Mouse (Mus musculus): ENCODE data around the gene Arhgap10. TPM values are rescaled to one million over a fixed set of nuclear protein-coding genes. Genes with fewer than 3 reads are reported as not detected.
A peak's percentile ranks its signal among the peaks of the same experiment; 100 is the strongest.

Arhgap10 gene
- polyA plus RNA-seq, 1 experiment from 2014 or later = 16.0 TPM

DNA sequence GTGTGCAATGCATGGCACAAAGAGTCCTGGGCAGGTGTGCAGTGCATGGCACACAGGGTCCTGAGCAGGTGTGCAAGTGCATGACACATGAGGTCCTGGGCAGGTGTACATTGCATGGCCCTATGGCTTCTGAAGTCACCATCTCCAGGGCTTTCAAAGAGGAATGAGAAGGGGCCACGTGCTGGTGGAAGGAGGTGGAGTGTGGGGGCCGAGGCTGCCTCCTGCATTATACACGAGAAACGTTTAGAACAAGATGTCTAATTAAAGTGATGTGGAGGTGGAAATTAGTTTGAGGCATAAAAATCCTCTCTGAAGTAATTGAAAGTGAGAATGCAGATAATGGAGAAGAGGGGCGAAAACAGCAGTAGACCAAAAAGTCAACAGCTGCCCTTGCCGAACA is 93.9 kb downstream of the Arhgap10 start:
- Histone ChIP-seq H3K4me3 (no peak overlapping the region), H3K27me3 (ENCODE audit: insufficient read depth, poor library complexity, severe bottlenecking) (no peaks in the 10 kb centered on the region), H3K9me3 (no peaks in the 10 kb centered on the region), H3K4me1 (replicated peaks) (peaks cover 11% of the 10 kb centered on the region; the same call in 1 of the 2 replicates), H3K36me3 (no peaks in the 10 kb centered on the region), H3K27ac (no peak overlapping the region)
- WGBS = 89% methylated on average over 5 of the region's 6 CpGs
- DNase-seq (ENCODE audit: low spot score) = no peak

GRCm38 (mm10) chr8:77422632-77423252 is 95.0 kb downstream of the Arhgap10 start:
- DNase-seq (ENCODE audit: low spot score) = no peak
- no peaks in the 10 kb centered on the region for H3K36me3 ChIP-seq
- no peaks in the 10 kb centered on the region for H3K27me3 ChIP-seq (ENCODE audit: insufficient read depth, poor library complexity, severe bottlenecking)
- no peaks in the 10 kb centered on the region for H3K9me3 ChIP-seq
- 88% methylated on average over 15 of the region's 15 CpGs for WGBS
- peaks cover 11% of the 10 kb centered on the region; the same call in 1 of the 2 replicates for H3K4me1 ChIP-seq (replicated peaks)
- no peak overlapping the region for H3K4me3 ChIP-seq
- no peak overlapping the region for H3K27ac ChIP-seq

DNA sequence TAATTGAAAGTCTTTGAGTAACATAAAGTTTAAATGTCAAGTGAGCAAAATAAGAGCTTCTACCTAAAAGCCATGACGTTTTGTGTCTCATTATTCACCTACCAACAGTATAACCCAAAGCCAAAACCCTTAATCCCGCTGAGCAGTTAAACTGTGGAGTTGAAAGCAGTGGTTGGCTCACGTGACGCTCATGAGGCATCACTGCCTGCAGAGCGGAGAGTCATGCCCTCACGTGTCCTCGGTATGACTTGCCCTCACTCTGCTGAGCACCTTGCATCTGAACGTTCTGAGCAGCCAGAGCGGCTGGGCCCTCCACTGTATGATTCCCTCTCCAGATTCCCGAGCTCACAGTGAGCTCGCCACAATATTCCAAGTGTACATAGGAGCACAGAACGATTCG is 96.2 kb downstream of the Arhgap10 start:
- no peaks in the 10 kb centered on the region for H3K36me3 ChIP-seq
- no peak for DNase-seq (ENCODE audit: low spot score)
- no peaks in the 10 kb centered on the region for H3K27me3 ChIP-seq (ENCODE audit: insufficient read depth, poor library complexity, severe bottlenecking)
- no peak overlapping the region for H3K4me3 ChIP-seq
- H3K9me3 ChIP-seq = no peaks in the 10 kb centered on the region
- H3K4me1 ChIP-seq (replicated peaks) = peaks cover 9% of the 10 kb centered on the region; the same call in 1 of the 2 replicates
- no peak overlapping the region for H3K27ac ChIP-seq
- WGBS = 89% methylated on average over 13 of the region's 13 CpGs

DNA sequence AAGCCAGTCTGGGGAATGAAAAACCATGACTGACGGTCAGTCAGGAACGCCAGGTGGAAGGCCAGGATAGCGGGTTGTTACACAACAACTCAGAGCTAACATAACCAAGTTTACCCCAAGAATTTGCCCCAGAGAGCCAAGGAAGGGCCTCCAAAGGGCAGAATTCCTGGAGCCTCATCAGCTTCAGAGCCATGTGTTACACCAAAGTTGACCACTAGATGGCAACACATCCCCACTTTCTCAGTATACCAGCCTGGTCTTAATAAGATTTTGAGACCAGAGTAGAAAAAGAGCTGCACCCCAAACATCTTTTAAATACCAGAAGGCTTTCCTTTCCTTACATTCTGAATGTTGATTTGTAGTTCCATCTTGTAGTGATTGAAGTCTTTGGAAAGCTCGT is 98.0 kb downstream of the Arhgap10 start:
- H3K4me3 ChIP-seq = no peak overlapping the region
- H3K27me3 ChIP-seq (ENCODE audit: insufficient read depth, poor library complexity, severe bottlenecking) = no peaks in the 10 kb centered on the region
- peaks cover 11% of the 10 kb centered on the region; the same call in 1 of the 2 replicates for H3K4me1 ChIP-seq (replicated peaks)
- peak; percentile 57 for DNase-seq (ENCODE audit: low spot score)
- WGBS = 57% methylated on average over 4 of the region's 4 CpGs
- H3K9me3 ChIP-seq = no peaks in the 10 kb centered on the region
- 0 out of 2 replicates have a peak, but pooled peaks cover 3% of the 10 kb centered on the region for H3K36me3 ChIP-seq
- H3K27ac ChIP-seq = no peak overlapping the region

DNA sequence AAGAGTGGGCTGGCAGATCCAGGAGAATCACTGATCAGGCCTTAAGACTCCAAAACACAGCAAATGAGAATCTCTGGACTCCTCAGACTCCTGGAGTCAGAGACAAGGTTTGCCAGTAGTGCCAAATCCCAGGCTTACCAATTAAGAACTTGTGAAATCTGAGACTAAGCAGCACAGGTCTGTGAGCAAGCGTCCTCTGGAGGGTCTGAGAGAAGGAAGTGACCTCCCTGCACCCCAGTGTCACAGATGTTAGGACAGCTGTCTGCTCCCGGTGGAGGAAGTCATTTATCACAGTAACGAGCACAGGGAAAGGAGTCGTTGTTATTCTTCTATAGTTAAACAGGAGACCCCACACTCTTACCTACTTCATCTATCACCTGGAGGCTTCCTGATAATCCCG is 101.0 kb downstream of the Arhgap10 start:
- DNase-seq (ENCODE audit: low spot score) = no peak
- 27% methylated on average over 5 of the region's 5 CpGs for WGBS

GRCm38 (mm10) chr8:77416034-77416433 is 101.7 kb downstream of the Arhgap10 start:
- Histone ChIP-seq H3K36me3 (peaks cover 25% of the 10 kb centered on the region), H3K27me3 (ENCODE audit: insufficient read depth, poor library complexity, severe bottlenecking) (no peaks in the 10 kb centered on the region), H3K27ac (no peak overlapping the region), H3K9me3 (no peaks in the 10 kb centered on the region), H3K4me1 (replicated peaks) (0 out of 2 replicates have a peak, but pooled peaks cover 6% of the 10 kb centered on the region), H3K4me3 (no peak overlapping the region)
- no peak for DNase-seq (ENCODE audit: low spot score)
- 60% methylated on average over 5 of the region's 5 CpGs for WGBS

More for the DNA sequence above, 101.0 kb downstream of the Arhgap10 start:
- Histone ChIP-seq H3K27ac (no peak overlapping the region), H3K4me3 (no peak overlapping the region), H3K9me3 (no peaks in the 10 kb centered on the region), H3K36me3 (peaks cover 18% of the 10 kb centered on the region), H3K4me1 (replicated peaks) (0 out of 2 replicates have a peak, but pooled peaks cover 6% of the 10 kb centered on the region), H3K27me3 (ENCODE audit: insufficient read depth, poor library complexity, severe bottlenecking) (no peaks in the 10 kb centered on the region)

- Histone ChIP-seq H3K27ac (no peak overlapping the region), H3K4me1 (replicated peaks) (peaks cover 12% of the 10 kb centered on the region), H3K27me3 (ENCODE audit: insufficient read depth, poor library complexity, severe bottlenecking) (no peaks in the 10 kb centered on the region), H3K36me3 (peaks cover 43% of the 10 kb centered on the region), H3K9me3 (no peaks in the 10 kb centered on the region), H3K4me3 (no peak overlapping the region)
- WGBS = 95% methylated on average over 15 of the region's 15 CpGs
- no peak for DNase-seq (ENCODE audit: low spot score)
Measured at GRCm38 (mm10) chr8:77411262-77411661, 106.5 kb downstream of the Arhgap10 start.

- H3K9me3 ChIP-seq = no peaks in the 10 kb centered on the region
- peaks cover 43% of the 10 kb centered on the region for H3K36me3 ChIP-seq
- DNase-seq (ENCODE audit: low spot score) = no peak
- H3K4me1 ChIP-seq (replicated peaks) = peaks cover 15% of the 10 kb centered on the region
- WGBS = 76% methylated on average over 9 of the region's 9 CpGs
- H3K27me3 ChIP-seq (ENCODE audit: insufficient read depth, poor library complexity, severe bottlenecking) = no peaks in the 10 kb centered on the region
- no peak overlapping the region for H3K4me3 ChIP-seq
- no peak overlapping the region for H3K27ac ChIP-seq
Measured at GRCm38 (mm10) chr8:77410394-77410793, 107.4 kb downstream of the Arhgap10 start.

- peaks cover 40% of the 10 kb centered on the region for H3K36me3 ChIP-seq
- DNase-seq (ENCODE audit: low spot score) = no peak
- WGBS = 94% methylated on average over 19 of the region's 19 CpGs
Measured at GRCm38 (mm10) chr8:77408527-77409215, 109.1 kb downstream of the Arhgap10 start.

GRCm38 (mm10) chr8:77406846-77407245 is 110.9 kb downstream of the Arhgap10 start:
- 63% methylated on average over 13 of the region's 13 CpGs for WGBS
- peaks cover 18% of the 10 kb centered on the region for H3K4me1 ChIP-seq (replicated peaks)
- DNase-seq (ENCODE audit: low spot score) = no peak
- no peaks in the 10 kb centered on the region for H3K27me3 ChIP-seq (ENCODE audit: insufficient read depth, poor library complexity, severe bottlenecking)
- H3K4me3 ChIP-seq = no peak overlapping the region
- no peaks in the 10 kb centered on the region for H3K9me3 ChIP-seq
- H3K36me3 ChIP-seq = peaks cover 26% of the 10 kb centered on the region
- peak overlapping the region; percentile 59 for H3K27ac ChIP-seq

More at GRCm38 (mm10) chr8:77408527-77409215, 109.1 kb downstream of the Arhgap10 start:
- no peak overlapping the region for H3K4me3 ChIP-seq
- H3K4me1 ChIP-seq (replicated peaks) = peaks cover 18% of the 10 kb centered on the region
- no peak overlapping the region for H3K27ac ChIP-seq
- H3K27me3 ChIP-seq (ENCODE audit: insufficient read depth, poor library complexity, severe bottlenecking) = no peaks in the 10 kb centered on the region
- no peaks in the 10 kb centered on the region for H3K9me3 ChIP-seq

DNA sequence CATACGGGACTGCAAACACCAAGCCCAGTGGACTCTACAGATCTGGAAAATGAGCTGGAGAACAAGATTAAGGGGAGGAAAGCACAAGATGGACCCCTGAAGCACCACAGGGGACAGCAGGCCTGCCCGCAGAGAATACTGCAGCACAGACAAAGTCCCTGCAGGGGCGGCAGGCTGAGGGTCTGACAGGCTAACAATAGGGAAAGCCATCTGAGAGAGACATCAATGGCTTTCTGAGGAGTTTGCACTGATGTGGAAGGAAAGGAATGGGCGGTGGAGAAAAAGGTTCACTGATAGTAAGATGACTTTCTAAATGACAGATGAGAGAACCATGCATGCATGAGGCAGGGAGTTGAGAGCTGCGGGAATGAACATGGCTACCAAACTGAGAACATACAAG is 111.3 kb downstream of the Arhgap10 start:
- Histone ChIP-seq H3K27ac (peak overlapping the region; percentile 59), H3K9me3 (no peaks in the 10 kb centered on the region), H3K4me1 (replicated peaks) (peaks cover 18% of the 10 kb centered on the region), H3K36me3 (peaks cover 22% of the 10 kb centered on the region), H3K4me3 (no peak overlapping the region), H3K27me3 (ENCODE audit: insufficient read depth, poor library complexity, severe bottlenecking) (no peaks in the 10 kb centered on the region)
- DNase-seq (ENCODE audit: low spot score) = peak; percentile 43
- WGBS = 35% methylated on average over 5 of the region's 5 CpGs

GRCm38 (mm10) chr8:77404017-77404416 is 113.7 kb downstream of the Arhgap10 start:
- H3K9me3 ChIP-seq = no peaks in the 10 kb centered on the region
- H3K27me3 ChIP-seq (ENCODE audit: insufficient read depth, poor library complexity, severe bottlenecking) = no peaks in the 10 kb centered on the region
- H3K4me1 ChIP-seq (replicated peaks) = peaks cover 18% of the 10 kb centered on the region
- no peak for DNase-seq (ENCODE audit: low spot score)
- H3K36me3 ChIP-seq = peaks cover 20% of the 10 kb centered on the region; the same call in 1 of the 2 replicates
- no peak overlapping the region for H3K4me3 ChIP-seq
- H3K27ac ChIP-seq = no peak overlapping the region
- WGBS = 73% methylated on average over 6 of the region's 6 CpGs

DNA sequence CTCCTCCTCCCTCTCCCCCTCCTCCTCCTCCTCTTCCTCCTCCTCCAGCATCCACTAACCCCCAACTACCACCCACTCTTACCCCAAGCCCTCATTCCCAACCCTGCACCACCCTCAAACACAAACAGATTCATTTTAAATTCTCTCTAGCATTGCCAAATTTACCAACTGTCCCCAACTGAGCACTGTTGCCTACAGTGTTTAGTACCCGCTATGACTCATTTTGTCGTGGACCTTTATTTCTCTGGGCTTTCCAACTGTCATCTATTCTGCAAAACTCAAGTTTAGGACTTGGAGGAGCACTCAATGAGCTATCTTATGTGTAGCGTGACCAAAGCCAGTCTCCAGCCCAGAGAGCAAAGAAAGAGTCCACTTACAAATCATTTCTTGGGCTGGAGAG is 115.8 kb downstream of the Arhgap10 start:
- Histone ChIP-seq H3K36me3 (peaks cover 25% of the 10 kb centered on the region), H3K4me1 (replicated peaks) (peaks cover 12% of the 10 kb centered on the region), H3K27me3 (ENCODE audit: insufficient read depth, poor library complexity, severe bottlenecking) (no peaks in the 10 kb centered on the region), H3K9me3 (peaks cover 8% of the 10 kb centered on the region), H3K27ac (no peak overlapping the region), H3K4me3 (no peak overlapping the region)
- no peak for DNase-seq (ENCODE audit: low spot score)
- 95% methylated on average over 3 of the region's 3 CpGs for WGBS

Measured in hindbrain, embryonic 10.5 days (tissue).